Mouse (Mus musculus) embryo, embryonic 9.5 days (tissue): ENCODE data around the gene Fnbp1l.

Source experiments
- DNase-seq: peaks from one replicate; pipeline ENCODE4 v3.0.0-alpha.2; 2017; ENCODE audit errors: extremely low spot score

Gene Fnbp1l

DNA sequence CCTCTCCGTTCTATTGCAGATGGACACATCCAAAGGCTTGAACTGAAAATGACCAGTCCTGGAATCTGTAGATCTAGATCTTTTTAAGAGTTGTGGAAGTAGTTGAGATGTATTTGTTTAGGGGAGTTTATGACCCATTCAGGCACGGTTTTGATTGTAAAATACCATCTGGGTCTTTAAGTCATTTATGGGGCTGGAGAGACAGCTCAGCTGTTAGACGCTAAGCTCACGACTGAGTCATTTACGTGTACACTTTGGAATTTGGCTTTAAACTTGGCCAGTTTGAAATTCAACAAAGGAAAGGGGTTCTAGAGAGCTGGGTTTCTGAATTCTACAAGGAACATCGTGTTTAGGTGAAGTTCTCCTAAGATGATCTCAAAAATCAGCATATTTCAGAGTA is 124.8 kb downstream of the Fnbp1l start:
- DNase-seq, result no peak

DNA sequence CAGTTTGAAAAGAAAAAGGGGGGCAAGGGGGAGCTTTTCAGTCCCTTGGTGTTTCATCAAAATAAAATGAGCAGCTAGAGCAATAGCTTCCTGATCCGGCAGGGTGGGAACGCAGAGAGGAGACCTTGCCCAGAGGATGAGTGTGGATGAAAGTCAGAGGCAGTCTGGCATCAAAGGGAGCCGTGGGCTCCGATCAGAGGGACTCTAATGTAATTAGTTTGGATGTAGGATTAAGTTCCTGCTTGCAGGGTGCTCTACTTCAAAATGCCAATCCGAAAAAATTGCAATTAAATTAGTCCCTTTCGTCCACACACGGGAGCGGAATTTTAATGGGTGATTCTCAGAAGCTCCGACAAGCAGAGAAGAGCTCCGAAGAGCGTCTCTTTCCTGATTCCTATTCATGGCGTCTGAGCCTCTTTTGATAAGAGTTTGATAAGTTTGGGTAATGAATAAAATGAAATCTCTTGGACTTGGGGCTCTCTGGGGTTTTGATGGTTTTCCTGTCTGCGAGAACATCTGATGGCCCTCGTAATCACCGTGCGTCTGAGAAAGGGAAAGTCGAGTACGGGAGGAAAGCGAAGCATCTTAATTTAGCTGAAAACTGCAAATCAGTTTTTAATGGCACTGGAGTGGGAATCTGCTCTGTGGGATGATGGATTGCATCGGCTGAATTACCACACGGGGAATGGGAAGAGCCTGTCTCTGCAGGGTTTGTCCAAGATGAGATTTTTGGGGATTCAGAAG is 126.5 kb downstream of the Fnbp1l start:
- no peak for DNase-seq

DNA sequence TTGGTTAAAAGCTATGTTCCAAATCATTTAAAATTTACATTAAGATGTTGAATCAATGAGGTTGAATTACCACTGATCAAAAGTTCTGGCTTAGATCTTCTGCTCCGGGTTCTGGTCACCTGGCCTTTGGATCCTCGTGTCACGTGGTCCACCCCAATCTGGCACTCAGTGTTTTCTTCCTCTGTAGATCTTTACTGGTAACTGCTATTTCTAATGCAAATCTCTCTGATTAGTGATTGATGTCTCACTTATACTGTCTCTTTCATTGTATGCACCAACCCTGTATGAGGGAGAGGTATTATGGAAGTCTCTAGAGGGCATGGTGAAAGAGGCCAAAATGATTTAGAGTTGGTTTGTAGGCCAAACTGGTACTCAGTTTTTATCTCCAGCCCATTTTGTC is 127.5 kb downstream of the Fnbp1l start:
- DNase-seq, result no peak

DNA sequence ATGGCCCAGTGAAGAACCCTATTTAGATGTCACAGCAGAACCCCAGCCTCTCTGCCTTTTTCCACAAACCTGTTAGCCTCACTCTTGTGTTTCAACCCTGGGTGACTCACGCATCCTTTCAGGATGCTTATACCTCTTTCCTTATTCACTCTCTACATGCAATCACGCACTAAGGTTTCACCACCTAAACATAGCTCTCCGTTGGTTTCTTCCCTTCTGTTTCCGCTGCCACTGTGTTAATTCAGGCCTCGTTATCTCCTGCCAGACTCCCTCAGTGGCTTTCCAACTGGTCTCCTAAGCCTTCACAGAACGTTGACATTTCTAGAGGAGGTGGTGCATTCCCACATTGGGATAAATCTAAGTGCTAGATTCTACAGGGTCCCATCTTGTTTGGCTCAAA is 128.9 kb downstream of the Fnbp1l start:
- no peak for DNase-seq
